Mouse (Mus musculus) G1E (cell line): ENCODE results near the gene Clca4b. TPM values are rescaled to one million over a fixed set of nuclear protein-coding genes. Genes with fewer than 3 reads are reported as not detected.

ENCODE experiments used
- ATAC-seq: 2 replicates; pipeline ENCODE4 v1.8.0; 2016; ENCODE audit warnings: mild to moderate bottlenecking; ENCODE audit not compliant: insufficient number of reproducible peaks, poor library complexity, low FRiP score, severe bottlenecking; ENCODE audit errors: extremely low read depth
- DNase-seq: peaks from one replicate; pipeline ENCODE4 v3.0.0; 2012; ENCODE audit warnings: low spot score
- H3K27me3 ChIP-seq: 2 replicates; pipeline ENCODE4 v1.6.1; 2012; ENCODE audit warnings: mild to moderate bottlenecking, low read length, inconsistent platforms; ENCODE audit not compliant: insufficient read depth
- H3K36me3 ChIP-seq: replicated peaks from 2 replicates; pipeline ENCODE3; 2012; ENCODE audit warnings: mild to moderate bottlenecking, inconsistent platforms
- H3K4me1 ChIP-seq: 2 replicates; pipeline ENCODE4 v1.6.1; 2012; ENCODE audit warnings: low read depth, low read length, inconsistent platforms, mixed read lengths; ENCODE audit not compliant: insufficient read depth
- H3K4me3 ChIP-seq: 2 replicates; pipeline ENCODE4 v1.5.1; 2012; ENCODE audit warnings: low read depth, mild to moderate bottlenecking, inconsistent platforms, low read length, moderate library complexity, mixed read lengths
- H3K9me3 ChIP-seq: replicated peaks from 2 replicates; pipeline ENCODE4 v1.6.1; 2012; ENCODE audit warnings: inconsistent platforms
- CTCF ChIP-seq: IDR thresholded peaks from 2 replicates; pipeline ENCODE4 v1.5.1; 2012; ENCODE audit warnings: low read depth, low read length, inconsistent platforms, mixed read lengths
- GATA1 ChIP-seq: IDR thresholded peaks from 2 replicates; pipeline ENCODE4 v1.6.1; 2012; ENCODE audit warnings: borderline replicate concordance, low read length, inconsistent platforms, mixed read lengths
- GATA2 ChIP-seq: IDR thresholded peaks from 2 replicates; pipeline ENCODE4 v1.6.1; 2012; ENCODE audit warnings: low read depth, low read length, inconsistent platforms, borderline replicate concordance
- POLR2AphosphoS5 ChIP-seq: IDR thresholded peaks from 2 replicates; pipeline ENCODE4 v1.6.1; 2012; ENCODE audit warnings: low read depth, low read length, inconsistent platforms; ENCODE audit not compliant: insufficient replicate concordance
- TAL1 ChIP-seq: conservative IDR thresholded peaks from 2 replicates; pipeline ENCODE4 v1.6.1; 2012; ENCODE audit warnings: low read depth, low read length, inconsistent platforms, mixed read lengths
- polyA plus RNA-seq: library from polyadenylated mRNA; stranded (reverse); fragments of >175 nt; gene quantifications from 2 replicates; pipeline ENCODE4 v1.2.3, GENCODE M21; 2012
- total RNA-seq, 2 experiments: library from RNA; stranded (forward) in 1 of 2; stranded (reverse) in 1 of 2; fragments of 200-1000 nt in 1 of 2; fragments of >200 nt in 1 of 2; fragmentation: Nextera tagmentation in 1 of 2; gene quantifications; 2 replicates each; pipeline ENCODE4 v1.2.3; 2014 to 2017

Gene Clca4b
- total RNA-seq (2014; fragmentation: Nextera tagmentation) (not detected in 2 replicates), total RNA-seq (2017) (0.06 TPM in 1 of 2 replicates, not detected in the other), polyA plus RNA-seq (not detected in 2 replicates)

GRCm38 (mm10) chr3:144932335-144932734 is at the start of gene Clca4b:
Clca4b (minus strand) TSS chr3:144932529.
- Histone ChIP-seq H3K4me3 (no peak within 1 kb of the TSS), H3K9me3 (no peaks in the 10 kb centered on the region), H3K36me3 (no peaks in the 10 kb centered on the region), H3K4me1 (no peaks in the 10 kb centered on the region), H3K27me3 (no peaks in the 10 kb centered on the region)
- TF ChIP-seq CTCF (no peak), TAL1 (no peak), POLR2AphosphoS5 (no peak), GATA1 (no peak), GATA2 (no peak)
- ATAC-seq (no peak), DNase-seq (no peak)

GRCm38 (mm10) chr3:144980551-144980950 is 48.2 kb upstream of the Clca4b start:
- TF ChIP-seq GATA1 (no peak), GATA2 (no peak), POLR2AphosphoS5 (no peak), TAL1 (no peak), CTCF (no peak)
- no peaks in the 10 kb centered on the region for H3K9me3 ChIP-seq
- H3K27me3 ChIP-seq, result peaks cover 4% of the 10 kb centered on the region; the same call in 1 of the 2 replicates
- DNase-seq (no peak), ATAC-seq (no peak)
- H3K36me3 ChIP-seq, result no peaks in the 10 kb centered on the region
- no peak overlapping the region for H3K4me3 ChIP-seq
- H3K4me1 ChIP-seq, result peaks cover 2% of the 10 kb centered on the region; the same call in 1 of the 2 replicates

- ATAC-seq (no peak), DNase-seq (no peak)
- TF ChIP-seq POLR2AphosphoS5, result no peak
- TF ChIP-seq GATA2, result no peak
- TF ChIP-seq TAL1, result no peak
- no peak for TF ChIP-seq GATA1
- TF ChIP-seq CTCF, result no peak
- Histone ChIP-seq H3K4me3 (no peak overlapping the region), H3K36me3 (no peaks in the 10 kb centered on the region), H3K27me3 (peaks cover 4% of the 10 kb centered on the region; the same call in 1 of the 2 replicates), H3K4me1 (peaks cover under 1% of the 10 kb centered on the region; the same call in 1 of the 2 replicates), H3K9me3 (no peaks in the 10 kb centered on the region)
Observed at GRCm38 (mm10) chr3:144977631-144978030, 45.3 kb upstream of the Clca4b start.

- Histone ChIP-seq H3K27me3 (peaks cover 4% of the 10 kb centered on the region; the same call in 1 of the 2 replicates), H3K4me1 (no peaks in the 10 kb centered on the region), H3K9me3 (no peaks in the 10 kb centered on the region), H3K4me3 (no peak overlapping the region), H3K36me3 (no peaks in the 10 kb centered on the region)
- TF ChIP-seq TAL1, result no peak
- TF ChIP-seq CTCF, result no peak
- TF ChIP-seq POLR2AphosphoS5, result no peak
- no peak for TF ChIP-seq GATA1
- no peak for TF ChIP-seq GATA2
- DNase-seq (no peak), ATAC-seq (no peak)
Observed at GRCm38 (mm10) chr3:144976091-144976490, 43.8 kb upstream of the Clca4b start.

GRCm38 (mm10) chr3:144974945-144975344 is 42.6 kb upstream of the Clca4b start, which contains the start of gene Clca4a:
Clca4a (minus strand) TSS chr3:144975045.
- TF ChIP-seq GATA2 (no peak), GATA1 (no peak), POLR2AphosphoS5 (no peak), TAL1 (no peak), CTCF (no peak)
- peaks cover 4% of the 10 kb centered on the region; the same call in 1 of the 2 replicates for H3K27me3 ChIP-seq

GRCm38 (mm10) chr3:144971553-144972270 is 39.4 kb upstream of the Clca4b start:
- DNase-seq, result no peak
- ATAC-seq, result no peak
- no peak overlapping the region for H3K4me3 ChIP-seq

More at GRCm38 (mm10) chr3:144974945-144975344, 42.6 kb upstream of the Clca4b start, which contains the start of gene Clca4a:
- Histone ChIP-seq H3K9me3 (no peaks in the 10 kb centered on the region), H3K4me3 (no peak within 1 kb of the TSS), H3K36me3 (no peaks in the 10 kb centered on the region), H3K4me1 (no peaks in the 10 kb centered on the region)
- ATAC-seq, result no peak
- DNase-seq, result no peak

More at GRCm38 (mm10) chr3:144971553-144972270, 39.4 kb upstream of the Clca4b start:
- TF ChIP-seq CTCF, result no peak
- no peak for TF ChIP-seq GATA1
- TF ChIP-seq POLR2AphosphoS5, result no peak
- TF ChIP-seq TAL1, result no peak
- TF ChIP-seq GATA2, result no peak
- no peaks in the 10 kb centered on the region for H3K27me3 ChIP-seq
- no peaks in the 10 kb centered on the region for H3K36me3 ChIP-seq
- no peaks in the 10 kb centered on the region for H3K9me3 ChIP-seq
- no peaks in the 10 kb centered on the region for H3K4me1 ChIP-seq
